11 mouse cellular contexts compared by ENCODE assay signal in the genomic region with DNA sequence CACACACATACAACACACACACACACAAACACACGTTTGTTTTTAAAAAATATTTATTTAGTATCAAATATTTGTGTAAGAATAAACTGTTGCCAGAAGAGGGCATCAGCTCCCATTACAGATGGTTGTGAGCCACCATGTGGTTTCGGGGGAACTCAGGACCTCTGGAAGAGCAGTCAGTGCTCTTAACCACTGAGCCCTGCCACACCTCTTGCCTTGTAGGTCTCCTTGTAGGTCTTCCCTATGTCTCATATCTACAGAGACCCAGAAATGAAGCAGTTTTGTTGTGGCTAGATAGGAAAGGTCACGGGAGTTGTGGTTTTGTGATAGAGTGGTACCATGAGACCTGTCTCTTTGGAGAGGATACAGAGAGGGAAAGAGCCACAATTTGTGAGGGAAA. TPM values are rescaled to one million over a fixed set of nuclear protein-coding genes. Genes with fewer than 3 reads are reported as not detected.
DNase-seq lines count a peak whose midpoint lies in the region; ATAC-seq lines count a peak whose summit lies in the region.
"Had no signal": no experiment of that assay in that cellular context is flagged by ENCODE, and none has a peak within 500 bp of the region (broad histone marks: within the 10 kb centered on the region; RNA-seq: fewer than 3 reads in every experiment).

No protein-coding gene starts in this region.

- no peaks in the 10 kb centered on the region for H3K9me3 ChIP-seq in midbrain, embryonic 14.5 days (ENCODE audit: control insufficient read depth, low read length)
- no peaks in the 10 kb centered on the region; the same call in 1 of the 2 replicates for H3K9me3 ChIP-seq in midbrain, embryonic 11.5 days (ENCODE audit: control insufficient read depth, low read length)
- no peaks in the 10 kb centered on the region for H3K9me3 ChIP-seq in limb, embryonic 11.5 days (ENCODE audit: control insufficient read depth, low read length)
- H3K9me3 ChIP-seq in hindbrain, embryonic 12.5 days (replicated peaks), result no peaks in the 10 kb centered on the region
- H3K9me3 ChIP-seq: heart, embryonic 12.5 days had no signal

- intact Hi-C loops in gastrocnemius, postnatal 14 days (cut with DNase I; ENCODE audit: low total_unique reads), result loop anchor here (5.0 kb wide), 1 partner anchor 53 kb away; no protein-coding TSS in a partner anchor

- H3K9ac ChIP-seq in midbrain, embryonic 14.5 days (replicated peaks; ENCODE audit: low read length), result no peak overlapping the region
- H3K9ac ChIP-seq in midbrain, embryonic 11.5 days (ENCODE audit: low read length), result no peak overlapping the region
- H3K9ac ChIP-seq in limb, embryonic 11.5 days (ENCODE audit: low read length), result no peak overlapping the region
- H3K9ac ChIP-seq in hindbrain, embryonic 12.5 days, result no peak overlapping the region
- H3K9ac ChIP-seq: embryonic facial prominence, embryonic 12.5 days; heart, embryonic 12.5 days had no signal

- no peak overlapping the region for H3K27ac ChIP-seq in midbrain, embryonic 14.5 days (replicated peaks; ENCODE audit: low read depth, low read length)
- H3K27ac ChIP-seq in midbrain, embryonic 11.5 days (ENCODE audit: low read depth, low read length), result no peak overlapping the region
- 0 out of 2 replicates have a peak overlapping the region, but pooled peaks have one; percentile 16 for H3K27ac ChIP-seq in limb, embryonic 11.5 days (replicated peaks; ENCODE audit: low read depth, low read length)
- no peak overlapping the region for H3K27ac ChIP-seq in hindbrain, embryonic 12.5 days
- H3K27ac ChIP-seq: embryonic facial prominence, embryonic 12.5 days had no signal

- no peak overlapping the region for H3K4me3 ChIP-seq in midbrain, embryonic 14.5 days (replicated peaks; ENCODE audit: low read depth, low read length)
- no peak overlapping the region for H3K4me3 ChIP-seq in midbrain, embryonic 11.5 days (ENCODE audit: low read depth, low read length)
- H3K4me3 ChIP-seq in limb, embryonic 11.5 days (ENCODE audit: low read depth, low read length), result no peak overlapping the region
- no peak overlapping the region for H3K4me3 ChIP-seq in hindbrain, embryonic 12.5 days
- H3K4me3 ChIP-seq: embryonic facial prominence, embryonic 12.5 days; heart, embryonic 12.5 days had no signal

- no peak for ATAC-seq in CD4-positive, CD25-positive, alpha-beta regulatory T cell, adult 4 months
- ATAC-seq in midbrain, embryonic 14.5 days (ENCODE audit: low FRiP score, low TSS enrichment), result no peak
- no peak for ATAC-seq in midbrain, embryonic 11.5 days (ENCODE audit: low FRiP score)
- no peak for ATAC-seq in limb, embryonic 11.5 days (ENCODE audit: insufficient number of reproducible peaks, low FRiP score, low TSS enrichment, low read depth)
- ATAC-seq in hindbrain, embryonic 12.5 days (ENCODE audit: low FRiP score), result no peak

- H3K4me2 ChIP-seq in midbrain, embryonic 14.5 days (ENCODE audit: low read length), result no peak overlapping the region
- H3K4me2 ChIP-seq in midbrain, embryonic 11.5 days, result no peak overlapping the region
- H3K4me2 ChIP-seq in limb, embryonic 11.5 days (ENCODE audit: low read depth, severe bottlenecking), result no peak overlapping the region
- no peak overlapping the region for H3K4me2 ChIP-seq in hindbrain, embryonic 12.5 days (replicated peaks)
- H3K4me2 ChIP-seq: embryonic facial prominence, embryonic 12.5 days; heart, embryonic 12.5 days had no signal

- peaks cover 14% of the 10 kb centered on the region; the same call in 1 of the 2 replicates for H3K4me1 ChIP-seq in midbrain, embryonic 14.5 days (ENCODE audit: control insufficient read depth, insufficient read depth, low read length)
- H3K4me1 ChIP-seq in midbrain, embryonic 11.5 days (ENCODE audit: control insufficient read depth, insufficient read depth, low read length), result peaks cover 5% of the 10 kb centered on the region
- peaks cover 5% of the 10 kb centered on the region; the same call in 1 of the 2 replicates for H3K4me1 ChIP-seq in limb, embryonic 11.5 days (ENCODE audit: control insufficient read depth, insufficient read depth, low read length)
- peaks cover 14% of the 10 kb centered on the region for H3K4me1 ChIP-seq in hindbrain, embryonic 12.5 days

- H3K36me3 ChIP-seq in midbrain, embryonic 14.5 days (ENCODE audit: control insufficient read depth, insufficient read depth, low read length), result no peaks in the 10 kb centered on the region
- H3K36me3 ChIP-seq in midbrain, embryonic 11.5 days (ENCODE audit: control insufficient read depth, insufficient read depth, low read length), result no peaks in the 10 kb centered on the region
- H3K36me3 ChIP-seq in limb, embryonic 11.5 days (ENCODE audit: control insufficient read depth, insufficient read depth, low read length), result no peaks in the 10 kb centered on the region
- H3K36me3 ChIP-seq in splenic B cell, adult 2 months (ENCODE audit: control insufficient read depth, insufficient read depth, low read length, poor library complexity, severe bottlenecking), result no peaks in the 10 kb centered on the region
- H3K36me3 ChIP-seq in hindbrain, embryonic 12.5 days, result no peaks in the 10 kb centered on the region
- H3K36me3 ChIP-seq: embryonic facial prominence, embryonic 12.5 days; heart, embryonic 12.5 days had no signal

- H3K27me3 ChIP-seq in midbrain, embryonic 14.5 days (ENCODE audit: control insufficient read depth, insufficient read depth, low read length), result no peaks in the 10 kb centered on the region
- no peaks in the 10 kb centered on the region; the same call in 1 of the 2 replicates for H3K27me3 ChIP-seq in midbrain, embryonic 11.5 days (ENCODE audit: control insufficient read depth, insufficient read depth, low read length)
- H3K27me3 ChIP-seq in limb, embryonic 11.5 days (ENCODE audit: control insufficient read depth, insufficient read depth, low read length), result no peaks in the 10 kb centered on the region; the same call in 1 of the 2 replicates
- H3K27me3 ChIP-seq in splenic B cell, adult 2 months (ENCODE audit: control insufficient read depth, insufficient read depth, low read length, poor library complexity, severe bottlenecking), result no peaks in the 10 kb centered on the region
- H3K27me3 ChIP-seq in hindbrain, embryonic 12.5 days, result peaks cover 16% of the 10 kb centered on the region
- H3K27me3 ChIP-seq: embryonic facial prominence, embryonic 12.5 days had no signal

- WGBS in midbrain, embryonic 14.5 days, result 69% methylated on average over 3 of the region's 3 CpGs
- WGBS in midbrain, embryonic 11.5 days, result 68% methylated on average over 3 of the region's 3 CpGs
- WGBS in limb, embryonic 11.5 days, result 63% methylated on average over 3 of the region's 3 CpGs
- WGBS in hindbrain, embryonic 12.5 days, result 70% methylated on average over 3 of the region's 3 CpGs

- DNase-seq in CD4-positive, CD25-positive, alpha-beta regulatory T cell, adult 2 months (ENCODE audit: low read depth, low spot score), result peak; percentile 53
- DNase-seq in midbrain, embryonic 14.5 days, result peak; percentile 20
- DNase-seq in midbrain, embryonic 11.5 days (ENCODE audit: low spot score, missing footprints), result no peak
- DNase-seq in limb, embryonic 11.5 days (ENCODE audit: low spot score), result no peak
- peak; percentile 48 for DNase-seq in splenic B cell, adult 2 months (ENCODE audit: low read depth, low spot score)
- DNase-seq in gastrocnemius, postnatal 14 days, result no peak
- DNase-seq: thymus, postnatal 36 days had no signal

RNA-seq across cellular contexts. Expression of a gene that starts 6.3 kb away (rescaled TPM):
- 1 to 10 TPM; 3.3 to 4.0 TPM for polyA plus RNA-seq in CD4-positive, CD25-positive, alpha-beta regulatory T cell, adult 4 months (2017; shearing (Covaris generic))
- polyA plus RNA-seq in midbrain, embryonic 14.5 days (2014; fragmentation: Nextera tagmentation; extraction: Ambion mirVana), result 222 and 270 TPM in 2 replicates
- polyA plus RNA-seq in midbrain, embryonic 11.5 days (2014; fragmentation: Nextera tagmentation; extraction: Ambion mirVana), result 29.6 and 30.4 TPM in 2 replicates
- 25.0 and 28.5 TPM in 2 replicates for polyA plus RNA-seq in limb, embryonic 11.5 days (2014; fragmentation: Nextera tagmentation; extraction: Ambion mirVana)
- polyA plus RNA-seq in hindbrain, embryonic 12.5 days (2016; fragmentation: Nextera tagmentation; extraction: Ambion mirVana), result 49.0 and 54.6 TPM in 2 replicates
- total RNA-seq in gastrocnemius, postnatal 14 days (2021), result under 1 TPM; 0.35 to 0.68 TPM

RNA-seq across cellular contexts. Expression of a gene that starts 7.9 kb away (rescaled TPM):
- polyA plus RNA-seq in CD4-positive, CD25-positive, alpha-beta regulatory T cell, adult 4 months (2017; shearing (Covaris generic)), result 1 to 10 TPM in 1 of 2 experiments, under 1 TPM in 1; 0.62 to 1.2 TPM
- 4.1 and 4.3 TPM in 2 replicates for polyA plus RNA-seq in midbrain, embryonic 14.5 days (2014; fragmentation: Nextera tagmentation; extraction: Ambion mirVana)
- polyA plus RNA-seq in midbrain, embryonic 11.5 days (2014; fragmentation: Nextera tagmentation; extraction: Ambion mirVana), result 1.8 and 2.9 TPM in 2 replicates
- polyA plus RNA-seq in limb, embryonic 11.5 days (2014; fragmentation: Nextera tagmentation; extraction: Ambion mirVana), result 2.2 TPM in 2 replicates
- 5.0 and 5.4 TPM in 2 replicates for polyA plus RNA-seq in hindbrain, embryonic 12.5 days (2016; fragmentation: Nextera tagmentation; extraction: Ambion mirVana)
- total RNA-seq in gastrocnemius, postnatal 14 days (2021), result under 1 TPM; 0.18 to 0.24 TPM

RNA-seq across cellular contexts. Expression of a gene that starts 10.1 kb away (rescaled TPM):
- 10 to 100 TPM; 92.9 to 99.3 TPM for polyA plus RNA-seq in CD4-positive, CD25-positive, alpha-beta regulatory T cell, adult 4 months (2017; shearing (Covaris generic))
- 189 and 220 TPM in 2 replicates for polyA plus RNA-seq in midbrain, embryonic 14.5 days (2014; fragmentation: Nextera tagmentation; extraction: Ambion mirVana)
- 205 and 206 TPM in 2 replicates for polyA plus RNA-seq in midbrain, embryonic 11.5 days (2014; fragmentation: Nextera tagmentation; extraction: Ambion mirVana)
- polyA plus RNA-seq in limb, embryonic 11.5 days (2014; fragmentation: Nextera tagmentation; extraction: Ambion mirVana), result 149 and 161 TPM in 2 replicates
- polyA plus RNA-seq in hindbrain, embryonic 12.5 days (2016; fragmentation: Nextera tagmentation; extraction: Ambion mirVana), result 165 and 191 TPM in 2 replicates
- total RNA-seq in gastrocnemius, postnatal 14 days (2021), result 10 to 100 TPM; 52.3 to 54.1 TPM

RNA-seq across cellular contexts. Expression of a gene that starts 10.3 kb away (rescaled TPM):
- polyA plus RNA-seq in CD4-positive, CD25-positive, alpha-beta regulatory T cell, adult 4 months (2017; shearing (Covaris generic)), result 1 to 10 TPM; 8.2 to 8.5 TPM
- polyA plus RNA-seq in midbrain, embryonic 14.5 days (2014; fragmentation: Nextera tagmentation; extraction: Ambion mirVana), result 14.9 and 18.6 TPM in 2 replicates
- 20.0 and 28.3 TPM in 2 replicates for polyA plus RNA-seq in midbrain, embryonic 11.5 days (2014; fragmentation: Nextera tagmentation; extraction: Ambion mirVana)
- polyA plus RNA-seq in limb, embryonic 11.5 days (2014; fragmentation: Nextera tagmentation; extraction: Ambion mirVana), result 23.4 and 24.5 TPM in 2 replicates
- polyA plus RNA-seq in hindbrain, embryonic 12.5 days (2016; fragmentation: Nextera tagmentation; extraction: Ambion mirVana), result 30.2 and 37.0 TPM in 2 replicates
- total RNA-seq in gastrocnemius, postnatal 14 days (2021), result 1 to 10 TPM; 2.5 to 3.2 TPM

RNA-seq across cellular contexts. Expression of a gene that starts 35.3 kb away (rescaled TPM):
- polyA plus RNA-seq in CD4-positive, CD25-positive, alpha-beta regulatory T cell, adult 4 months (2017; shearing (Covaris generic)), result 10 to 100 TPM; 71.8 to 80.8 TPM
- 77.5 and 80.8 TPM in 2 replicates for polyA plus RNA-seq in midbrain, embryonic 14.5 days (2014; fragmentation: Nextera tagmentation; extraction: Ambion mirVana)
- 38.2 and 39.4 TPM in 2 replicates for polyA plus RNA-seq in midbrain, embryonic 11.5 days (2014; fragmentation: Nextera tagmentation; extraction: Ambion mirVana)
- 58.6 and 68.0 TPM in 2 replicates for polyA plus RNA-seq in limb, embryonic 11.5 days (2014; fragmentation: Nextera tagmentation; extraction: Ambion mirVana)
- 93.4 and 97.6 TPM in 2 replicates for polyA plus RNA-seq in hindbrain, embryonic 12.5 days (2016; fragmentation: Nextera tagmentation; extraction: Ambion mirVana)
- 10 to 100 TPM; 25.5 to 28.7 TPM for total RNA-seq in gastrocnemius, postnatal 14 days (2021)

Comparison
In these comparisons a context has a peak if more than half of its experiments do, and no peak if none do; other contexts are left out.
1. DNase-seq: peak in CD4-positive, CD25-positive, alpha-beta regulatory T cell, adult 2 months (single experiment), midbrain, embryonic 14.5 days (single experiment) and splenic B cell, adult 2 months (single experiment); none in midbrain, embryonic 11.5 days (single experiment), limb, embryonic 11.5 days (single experiment) and gastrocnemius, postnatal 14 days (single experiment).